Mouse (Mus musculus) testis, postnatal 10 days (tissue): ENCODE measurements at regions not wholly inside any gene's neighbourhood (a gene's known extent, or its start where the extent isn't known, plus 50 kb on each side); places are given as distances from the start of the nearest gene placed in this dataset.

ENCODE experiments used
- DNase-seq: peaks from one replicate; pipeline ENCODE4 v3.0.0; 2021; ENCODE audit warnings: low spot score

GRCm38 (mm10) chr12:107759291-107759690 is 244.1 kb downstream of the Bcl11b start:
- DNase-seq = no peak

- no peak for DNase-seq
These were observed 243.5 kb downstream of the Bcl11b start for GRCm38 (mm10) chr12:107759911-107760310.

DNA sequence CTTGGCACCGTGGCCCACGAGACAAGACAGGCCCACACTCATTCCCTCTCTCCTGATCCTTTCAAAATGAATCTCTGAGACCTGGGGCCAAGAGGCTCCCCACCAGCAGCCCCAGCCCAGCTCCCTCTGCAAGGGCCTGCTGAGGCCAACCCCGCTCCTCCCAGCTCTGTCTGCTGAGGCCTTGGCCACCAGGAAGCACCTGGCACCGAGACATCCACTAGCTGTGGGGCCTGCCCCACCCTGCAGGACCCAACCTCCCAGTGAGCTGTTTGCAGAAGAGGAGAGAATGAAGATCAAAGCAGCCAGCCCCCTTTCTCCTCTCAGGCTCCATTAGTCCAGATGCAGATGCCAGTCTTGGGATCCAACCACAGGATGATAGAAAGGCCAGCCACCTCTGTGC is 241.3 kb downstream of the Bcl11b start:
- DNase-seq = no peak

DNA sequence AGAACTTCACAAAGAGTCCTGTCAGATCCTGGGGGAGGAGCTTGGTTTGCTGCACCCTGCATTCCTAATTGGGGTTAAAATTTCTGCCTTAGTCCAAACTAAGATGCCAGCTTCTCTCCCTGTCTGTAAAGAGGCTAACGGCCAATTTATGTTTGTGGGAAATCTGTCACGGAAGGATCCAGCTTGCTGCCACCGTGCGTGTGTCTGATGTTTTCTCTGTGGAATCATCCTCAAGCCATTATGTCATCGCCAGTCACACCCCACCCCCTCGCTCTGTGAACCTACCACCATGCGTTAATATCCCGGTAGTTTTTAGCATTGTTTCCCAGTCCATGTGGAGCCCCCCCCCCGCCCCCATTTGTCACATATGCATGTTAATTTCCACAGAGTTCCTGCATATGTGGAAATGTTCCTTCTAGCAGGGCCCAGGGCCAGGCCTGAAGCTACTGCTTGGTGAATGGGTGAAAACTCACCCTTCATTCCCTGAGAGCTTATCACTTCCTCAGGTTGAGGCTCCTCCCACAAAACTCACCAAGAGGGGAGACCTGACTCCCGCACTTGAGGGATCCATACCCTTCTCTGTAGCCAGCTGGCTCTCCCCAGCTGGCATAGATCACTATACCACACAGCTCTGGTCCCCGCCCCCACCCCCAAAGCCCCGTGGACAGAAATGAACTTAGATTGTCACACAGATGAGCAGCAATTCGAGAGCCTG is 233.4 kb downstream of the Bcl11b start:
- no peak for DNase-seq

DNA sequence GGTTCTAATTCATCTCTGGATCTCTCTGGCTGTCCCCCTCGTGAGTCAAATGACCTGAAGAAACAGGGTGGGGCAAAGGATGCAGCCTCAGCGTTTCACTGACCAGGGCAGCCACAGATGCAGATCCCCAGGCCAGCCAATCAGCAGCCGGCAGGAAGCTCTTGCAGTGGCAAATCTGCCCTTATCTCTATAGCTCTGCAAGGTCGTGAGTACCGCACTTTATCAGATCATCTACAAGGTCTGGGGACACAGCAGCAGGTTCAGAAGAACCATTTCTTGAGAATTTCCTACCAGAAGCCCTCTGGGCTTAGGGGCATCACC is 232.9 kb downstream of the Bcl11b start:
- no peak for DNase-seq

DNA sequence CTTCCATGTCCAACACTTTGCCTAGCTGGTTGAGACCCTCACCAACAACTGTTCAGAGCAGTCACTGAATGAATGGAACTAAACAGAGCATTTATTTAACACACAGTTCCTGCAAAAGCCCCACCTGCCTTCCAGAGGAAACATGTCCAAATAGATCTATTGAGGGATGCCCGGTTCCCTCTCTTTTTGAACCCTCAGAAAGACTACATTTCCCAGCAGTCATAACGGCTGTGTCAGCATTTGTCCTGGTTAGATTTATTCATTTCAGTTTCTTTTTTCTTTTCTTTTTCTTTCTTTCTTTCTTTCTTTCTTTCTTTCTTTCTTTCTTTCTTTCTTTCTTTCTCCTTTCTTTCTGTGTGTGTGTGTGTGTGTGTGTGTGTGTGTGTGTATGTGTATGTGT is 232.1 kb downstream of the Bcl11b start:
- no peak for DNase-seq

DNA sequence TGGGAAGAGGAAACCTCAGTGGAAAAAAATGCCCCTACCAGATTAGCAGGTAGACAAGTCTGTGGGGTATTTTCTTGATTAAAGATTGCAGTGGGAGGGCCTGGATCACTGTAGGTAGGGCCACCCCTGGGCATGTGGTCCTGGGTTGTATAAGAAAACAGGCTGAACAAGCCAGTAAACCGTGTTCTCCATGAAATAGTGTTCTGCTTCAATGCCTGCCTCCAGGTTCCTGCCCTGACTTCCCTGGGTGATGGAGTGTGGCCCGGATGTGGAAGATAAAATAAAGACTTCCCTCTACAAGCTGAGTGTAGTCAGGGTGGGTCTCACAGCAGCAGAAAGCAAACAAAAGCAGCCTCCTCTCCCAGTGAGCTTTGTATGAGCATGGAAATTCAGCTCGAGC is 231.6 kb downstream of the Bcl11b start:
- no peak for DNase-seq

DNA sequence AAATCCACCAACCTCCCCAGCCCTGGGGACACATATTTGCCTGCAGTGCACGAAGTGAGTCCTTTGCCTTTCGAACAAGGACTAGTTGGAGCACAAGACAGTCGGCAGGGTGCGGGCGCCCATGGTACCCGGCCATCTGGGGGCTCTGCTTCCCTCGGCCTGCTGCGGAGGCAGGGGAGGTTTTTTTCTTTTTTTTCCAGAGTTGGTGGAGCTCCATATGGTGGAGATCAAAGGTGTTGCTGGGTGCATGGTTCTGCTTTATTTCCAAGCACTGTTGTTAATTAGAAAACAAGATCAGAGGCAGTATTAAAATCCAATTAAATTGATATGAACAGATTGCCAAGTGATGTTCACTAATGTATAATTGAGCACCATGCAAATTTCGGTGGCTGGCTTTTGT is 225.4 kb downstream of the Bcl11b start:
- no peak for DNase-seq

DNA sequence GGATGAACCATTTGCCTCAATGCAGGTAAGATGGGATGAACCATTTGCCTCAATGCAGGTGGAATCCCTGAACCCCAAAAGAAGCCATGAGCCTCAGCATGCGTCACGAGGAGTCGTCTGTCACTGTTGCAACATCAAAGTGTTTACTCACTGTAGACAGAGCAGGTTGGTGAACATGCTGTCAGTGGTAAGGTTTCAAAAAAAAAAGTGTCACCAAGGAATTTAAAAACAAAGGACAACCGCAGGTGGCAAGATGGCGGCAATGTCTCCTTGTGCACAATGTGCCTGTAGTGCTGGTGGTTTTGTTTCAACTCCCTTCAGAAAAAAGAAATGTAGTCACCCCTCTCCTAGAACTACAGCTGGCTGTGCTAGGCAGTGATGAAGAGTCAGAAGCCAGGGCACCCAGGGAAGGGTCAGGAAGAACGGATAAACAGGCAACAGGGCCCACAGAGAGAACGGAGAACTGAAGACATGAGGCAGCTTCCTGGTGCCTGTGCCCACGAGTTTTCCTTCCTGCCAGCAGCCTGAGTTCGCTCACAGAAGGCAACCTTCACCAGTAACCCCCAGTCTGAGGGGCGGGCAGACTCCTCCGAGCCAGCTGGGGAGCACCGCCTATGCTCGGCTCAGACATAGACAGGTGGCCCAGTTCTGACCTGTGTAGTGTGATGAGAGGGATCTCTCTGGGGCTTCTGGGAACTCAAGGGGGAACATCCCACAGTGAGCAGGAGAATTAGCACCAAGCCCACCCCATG is 223.9 kb downstream of the Bcl11b start:
- no peak for DNase-seq

GRCm38 (mm10) chr12:107782147-107782546 is 221.3 kb downstream of the Bcl11b start:
- DNase-seq = no peak

DNA sequence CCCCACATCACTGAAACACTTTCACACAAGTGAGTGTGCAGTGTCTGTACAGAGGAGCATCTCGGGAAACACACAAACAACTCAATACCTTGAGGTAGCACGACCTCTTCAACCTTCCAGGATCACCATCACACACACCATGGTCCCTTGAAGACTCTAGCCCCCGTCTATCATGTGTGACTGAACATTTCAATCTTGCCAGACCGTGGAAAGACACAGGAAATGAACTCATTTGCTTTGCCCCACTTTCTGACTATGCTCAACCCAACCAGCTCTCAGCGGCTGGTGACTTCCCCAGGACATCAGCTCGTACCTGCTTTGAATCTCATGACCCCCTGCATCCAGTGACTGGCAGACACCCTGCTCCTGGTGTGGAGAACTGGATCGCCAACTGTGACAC is 219.6 kb downstream of the Bcl11b start:
- DNase-seq = no peak

GRCm38 (mm10) chr12:107789818-107790217 is 213.6 kb downstream of the Bcl11b start:
- no peak for DNase-seq

- no peak for DNase-seq
These were observed 203.1 kb downstream of the Bcl11b start for GRCm38 (mm10) chr12:107800296-107800695.

DNA sequence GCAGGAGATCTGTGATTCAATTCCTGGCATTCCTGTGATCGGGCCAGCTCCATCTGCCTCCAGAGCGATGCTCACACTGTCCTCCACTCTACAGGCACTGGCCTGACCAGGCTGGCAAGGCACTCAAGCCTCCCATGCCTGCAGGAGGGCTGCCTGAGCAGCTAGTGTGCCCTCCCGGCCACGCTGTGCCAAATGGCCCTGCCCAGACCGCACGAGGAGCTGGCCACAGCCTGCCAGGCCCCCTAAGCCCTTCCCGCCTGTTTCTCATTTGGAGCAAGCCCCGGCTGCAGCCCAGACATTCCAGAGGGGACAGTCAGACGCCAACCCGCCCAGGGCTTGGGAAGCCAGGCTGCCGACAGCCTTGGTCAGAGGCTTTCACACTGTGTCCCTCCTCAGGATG is 195.8 kb downstream of the Bcl11b start:
- no peak for DNase-seq

GRCm38 (mm10) chr12:107808158-107808715 is 195.2 kb downstream of the Bcl11b start:
- no peak for DNase-seq

GRCm38 (mm10) chr12:107811231-107811630 is 192.2 kb downstream of the Bcl11b start:
- no peak for DNase-seq

GRCm38 (mm10) chr12:107812549-107813335 is 190.7 kb downstream of the Bcl11b start:
- DNase-seq = no peak

GRCm38 (mm10) chr12:107814926-107815325 is 188.5 kb downstream of the Bcl11b start:
- no peak for DNase-seq

DNA sequence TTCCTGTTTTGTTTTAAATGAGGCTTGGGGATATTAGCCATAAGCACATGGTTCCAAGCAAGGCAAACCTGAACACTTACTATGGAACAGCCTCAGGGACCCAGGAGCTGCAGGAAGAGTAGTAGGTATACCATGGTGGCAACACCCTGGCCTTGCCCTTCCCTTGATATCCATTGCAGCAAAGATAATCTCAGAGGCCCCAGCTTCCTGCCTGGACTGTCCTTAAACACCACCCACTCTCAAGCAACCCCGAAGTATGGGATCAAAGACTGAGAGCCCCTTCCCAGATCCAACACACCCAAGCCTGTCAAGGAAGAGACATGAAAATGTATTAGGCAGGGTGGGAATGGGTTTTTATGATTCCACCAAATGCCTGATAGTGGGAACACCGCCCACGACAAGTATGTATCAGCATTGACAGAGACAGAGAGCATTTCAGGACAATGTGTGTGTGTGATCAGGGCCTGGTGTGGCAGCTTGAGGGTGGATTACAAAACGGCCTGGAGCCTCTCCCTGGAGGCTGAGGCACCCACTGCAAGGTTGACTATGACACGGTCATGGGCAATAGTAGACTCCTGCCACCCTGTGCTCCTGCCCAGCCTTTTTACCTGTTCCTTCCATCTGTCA is 179.5 kb downstream of the Bcl11b start:
- no peak for DNase-seq

GRCm38 (mm10) chr12:107825921-107826320 is 177.5 kb downstream of the Bcl11b start:
- DNase-seq = no peak

GRCm38 (mm10) chr12:107831400-107832128 is 171.8 kb downstream of the Bcl11b start:
- DNase-seq = no peak

DNA sequence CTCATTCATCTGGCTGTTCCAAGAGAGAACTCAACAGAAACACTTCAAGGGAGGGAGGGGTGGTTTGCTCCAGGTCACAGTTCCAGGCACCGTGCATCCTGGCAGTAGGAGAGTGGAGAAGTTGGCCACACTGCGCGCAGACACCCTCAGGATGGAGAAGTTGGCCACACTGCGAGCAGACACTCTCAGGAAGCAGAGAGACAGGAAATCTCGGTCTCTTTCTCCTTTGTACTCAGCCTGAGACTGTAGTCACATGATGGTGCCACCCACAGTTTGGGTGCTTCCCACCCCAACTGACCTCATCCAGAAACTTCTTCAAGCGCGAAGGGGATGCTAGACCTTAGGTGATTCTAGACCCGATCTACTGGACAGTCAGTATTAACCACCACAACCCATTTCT is 170.4 kb downstream of the Bcl11b start:
- no peak for DNase-seq
